Mouse (Mus musculus) central nervous system, embryonic 18 days (tissue): ENCODE data around the gene Depdc1b. TPM values are rescaled to one million over a fixed set of nuclear protein-coding genes. Genes with fewer than 3 reads are reported as not detected.

Source experiments
- polyA plus RNA-seq: library from polyadenylated mRNA; depleted of rRNA; stranded (reverse); fragments of >200 nt; gene quantifications from 2 replicates; pipeline ENCODE4 v1.2.3, GENCODE M21; 2012; rRNA removed

Depdc1b gene
- 2.0 and 2.1 TPM in 2 replicates for polyA plus RNA-seq

DNA sequence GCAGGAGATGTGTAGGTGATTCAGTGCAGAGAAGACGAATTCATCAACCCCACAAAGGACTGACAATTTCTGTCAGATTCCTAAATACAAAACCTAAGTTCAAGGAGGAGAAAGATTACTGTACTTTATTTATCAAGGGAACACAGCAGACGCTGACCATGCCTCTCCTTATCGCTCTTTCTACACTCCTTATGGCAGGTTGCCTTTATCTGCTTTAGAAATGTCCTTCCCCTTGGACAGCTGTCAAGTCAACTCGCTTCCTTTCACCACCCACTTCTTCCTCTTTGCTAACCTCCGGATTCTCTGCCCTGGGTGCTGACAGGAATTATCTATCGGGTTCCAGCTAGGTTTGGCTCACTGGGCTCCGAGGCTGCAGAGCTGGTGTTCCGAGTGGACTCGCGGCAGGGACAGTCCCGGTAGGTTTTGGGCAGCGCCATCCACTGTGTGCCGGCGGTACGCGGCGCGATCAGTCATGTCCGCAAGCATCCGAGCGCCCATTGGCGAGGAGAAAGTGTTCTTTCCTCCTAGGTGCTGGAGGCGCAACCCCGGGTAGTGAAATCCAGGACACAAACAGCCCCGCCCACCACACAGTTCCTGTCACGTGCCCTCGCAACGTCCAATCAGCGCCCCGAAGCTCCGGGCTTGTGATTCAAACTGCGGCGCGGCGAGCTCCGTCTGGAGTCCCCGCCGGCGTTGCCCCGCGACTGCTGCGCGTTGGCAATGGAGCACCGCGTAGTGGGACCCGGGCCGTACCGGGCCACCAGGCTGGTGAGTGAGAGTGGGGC is at the start of gene Depdc1b:
Gene Depdc1b, plus strand, starts transcription at position 631 of the 785 bp plus-strand sequence.

DNA sequence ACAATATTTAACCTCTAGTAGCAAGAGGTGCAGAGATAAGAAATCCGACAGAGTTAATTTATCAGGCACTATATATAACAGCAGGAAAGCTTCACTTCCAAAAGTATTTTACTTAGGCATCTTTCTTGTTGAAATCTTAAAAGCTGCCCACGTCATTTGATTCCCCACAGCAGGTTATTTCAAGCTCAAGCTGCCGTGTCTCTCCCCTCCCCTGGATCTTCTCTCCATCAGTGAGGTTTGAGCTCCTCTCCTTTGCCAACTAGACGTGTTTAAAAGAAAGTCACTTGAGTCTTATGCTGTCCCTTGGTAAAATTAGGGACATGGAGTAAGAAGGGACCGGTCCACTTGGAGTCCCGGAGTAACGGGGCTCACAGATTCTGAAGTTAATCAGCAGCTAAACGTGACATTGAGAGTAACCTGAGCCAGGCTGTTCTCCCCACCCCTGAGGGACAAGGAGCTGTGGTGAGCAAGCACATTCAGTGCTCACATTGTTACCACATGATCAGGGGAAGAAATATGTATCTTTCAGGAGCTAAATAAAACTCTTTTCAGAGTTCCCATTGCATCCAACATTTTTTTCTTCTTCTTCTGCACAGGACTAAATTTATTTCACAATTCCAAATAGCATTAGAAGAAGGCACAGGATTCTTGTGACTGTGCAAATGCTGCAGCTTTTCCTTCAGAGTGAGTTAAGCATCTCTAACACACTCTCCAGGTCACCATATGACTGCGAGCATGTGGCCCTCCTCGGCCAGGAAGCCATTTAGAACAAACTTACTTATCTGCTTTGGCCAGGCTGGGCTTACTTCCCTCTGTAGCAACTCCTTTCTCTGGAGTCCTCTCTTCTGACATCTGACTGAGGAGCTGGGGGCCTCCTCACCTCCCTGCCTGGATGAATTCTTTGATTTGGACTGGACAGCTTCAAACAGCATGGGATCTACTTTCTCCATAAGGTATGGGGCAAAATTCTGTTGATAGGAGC is 133.3 kb downstream of the Depdc1b start, which contains the start of gene Pde4d:
Gene Pde4d, plus strand, starts transcription at position 833 of the 982 bp plus-strand sequence.

Other genes starting within 250 kb of the Depdc1b start
- gene Ndufaf2, start 157.7 kb upstream of the Depdc1b start, polyA plus RNA-seq, result 52.3 and 61.8 TPM in 2 replicates
- 27.2 and 27.7 TPM in 2 replicates for gene Ercc8, start 157.6 kb upstream of the Depdc1b start, polyA plus RNA-seq
- gene Elovl7, start 101.9 kb upstream of the Depdc1b start, polyA plus RNA-seq, result 1.6 and 2.0 TPM in 2 replicates
- gene Pde4d, start 133.6 kb downstream of the Depdc1b start, polyA plus RNA-seq, result 26.9 and 27.0 TPM in 2 replicates